Mouse (Mus musculus) activated CD4-positive, CD25-positive, alpha-beta regulatory T cell, adult 4 months (primary cell): Measurements from ENCODE around the gene Sec1. TPM values are rescaled to one million over a fixed set of nuclear protein-coding genes. Genes with fewer than 3 reads are reported as not detected.

Source experiments
- ATAC-seq: one replicate; pipeline ENCODE4 v1.8.0; 2017
- polyA plus RNA-seq, 2 experiments: library from polyadenylated mRNA; unstranded; fragments of 100-300 nt; shearing (Covaris generic); gene quantifications; one replicate each; pipeline ENCODE4 v1.2.1; 2017

Sec1 gene
- polyA plus RNA-seq, 2 experiments from 2014 or later: not detected

GRCm38 (mm10) chr7:45704046-45704559 lies 9.9 kb upstream of the Sec1 start:
- ATAC-seq: no peak

GRCm38 (mm10) chr7:45703521-45704033 lies 9.4 kb upstream of the Sec1 start:
- no peak for ATAC-seq

- no peak for ATAC-seq
Observed at GRCm38 (mm10) chr7:45702809-45703520, 8.8 kb upstream of the Sec1 start.

- ATAC-seq: no peak
Observed at GRCm38 (mm10) chr7:45702316-45702715, 8.1 kb upstream of the Sec1 start.

GRCm38 (mm10) chr7:45701607-45702006 lies 7.4 kb upstream of the Sec1 start:
- no peak for ATAC-seq

GRCm38 (mm10) chr7:45701072-45701471 lies 6.9 kb upstream of the Sec1 start:
- ATAC-seq: no peak

- no peak for ATAC-seq
Observed at GRCm38 (mm10) chr7:45700301-45701015, 6.3 kb upstream of the Sec1 start.

GRCm38 (mm10) chr7:45699523-45700141 lies 5.4 kb upstream of the Sec1 start, which contains the start of gene Car11:
TSS of gene Car11 (plus strand) at chr7:45699843.
- ATAC-seq: no peak

- no peak for ATAC-seq
Observed at GRCm38 (mm10) chr7:45697894-45698293, 3.7 kb upstream of the Sec1 start.

GRCm38 (mm10) chr7:45695098-45695497 lies 896 bp upstream of the Sec1 start:
- ATAC-seq: no peak

- no peak for ATAC-seq
Observed at GRCm38 (mm10) chr7:45692364-45692763, 1.8 kb downstream of the Sec1 start.

GRCm38 (mm10) chr7:45689800-45690199 lies 4.4 kb downstream of the Sec1 start:
- no peak for ATAC-seq

GRCm38 (mm10) chr7:45689099-45689498 lies 5.1 kb downstream of the Sec1 start:
- ATAC-seq: no peak

- no peak for ATAC-seq
Observed at GRCm38 (mm10) chr7:45686841-45687240, 7.4 kb downstream of the Sec1 start.

- no peak for ATAC-seq
Observed at GRCm38 (mm10) chr7:45685811-45686210, 8.4 kb downstream of the Sec1 start.

- no peak for ATAC-seq
Observed at GRCm38 (mm10) chr7:45683396-45684050, 10.7 kb downstream of the Sec1 start, which contains the start of gene Ntn5. TSS of gene Ntn5 (plus strand) at chr7:45684022.

- ATAC-seq: peak; percentile 66
Observed at GRCm38 (mm10) chr7:45682144-45683126, 11.8 kb downstream of the Sec1 start.

GRCm38 (mm10) chr7:45681046-45681736 lies 13.0 kb downstream of the Sec1 start:
- peak; percentile 50 for ATAC-seq

GRCm38 (mm10) chr7:45679966-45680621 lies 14.1 kb downstream of the Sec1 start:
- ATAC-seq: no peak

GRCm38 (mm10) chr7:45678513-45678912 lies 15.7 kb downstream of the Sec1 start:
- ATAC-seq: no peak
